Mouse (Mus musculus): ENCODE results near the gene Tbc1d9b. TPM values are rescaled to one million over a fixed set of nuclear protein-coding genes. Genes with fewer than 3 reads are reported as not detected.

Tbc1d9b gene
- polyA plus RNA-seq, 2 experiments = 8.4 to 9.5 TPM

DNA sequence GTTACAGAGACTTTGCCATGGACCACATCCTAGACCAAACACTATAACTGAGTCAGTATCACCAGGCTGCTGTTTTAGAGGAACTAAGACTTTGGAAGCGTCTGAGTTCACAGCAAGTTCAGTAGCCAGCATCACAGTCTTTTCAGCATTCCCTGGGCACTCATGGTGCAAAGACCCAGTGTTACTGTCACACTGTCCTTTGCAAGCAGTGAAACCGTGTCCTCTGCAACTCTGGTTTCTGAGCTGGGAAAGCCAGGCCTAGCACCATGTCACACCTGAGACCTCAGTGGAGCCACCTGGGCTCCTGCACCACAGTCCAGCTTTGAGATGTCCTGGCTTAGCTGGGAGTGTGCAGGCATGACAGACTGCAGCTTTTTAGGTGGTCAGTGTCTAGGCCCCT is 67.7 kb downstream of the Tbc1d9b start:
- H3K4me2 ChIP-seq (ENCODE audit: low read depth) = no peak overlapping the region
- no peaks in the 10 kb centered on the region for H3K9me3 ChIP-seq (ENCODE audit: control insufficient read depth, low read length)
- no peak overlapping the region for H3K27ac ChIP-seq
- TF ChIP-seq EP300 (IDR thresholded peaks at IDR 0.05; ENCODE audit: low read depth) (no peak), CTCF (IDR thresholded peaks at IDR 0.05; ENCODE audit: low read depth) (no peak)
- DNase-seq (ENCODE audit: low read depth in 3 of 3, low spot score in 3 of 3) (no peak), ATAC-seq (ENCODE audit: insufficient read depth) (no peak)
- H3K9ac ChIP-seq (replicated peaks) = no peak overlapping the region
- H3K27me3 ChIP-seq (ENCODE audit: control insufficient read depth, insufficient read depth, low read length) = no peaks in the 10 kb centered on the region
- H3K4me1 ChIP-seq (replicated peaks; ENCODE audit: control insufficient read depth in 2 of 2, insufficient read depth in 2 of 2, low read length in 1 of 2) = peaks cover 0 to 11% of the 10 kb centered on the region in 2 experiments; a peak in 1 of 4 replicates
- no peak overlapping the region for H3K4me3 ChIP-seq (ENCODE audit: insufficient read depth in 1 of 2, low read depth in 2 of 2, low read length in 2 of 2)
- WGBS (ENCODE audit: insufficient replicate concordance) = 83% methylated on average over 2 of the region's 2 CpGs
- peaks cover 47% of the 10 kb centered on the region for H3K36me3 ChIP-seq (replicated peaks; ENCODE audit: control insufficient read depth, insufficient read depth, low read depth)

- no peak for DNase-seq (ENCODE audit: low read depth in 3 of 3, low spot score in 3 of 3)
- H3K4me1 ChIP-seq (replicated peaks; ENCODE audit: control insufficient read depth in 2 of 2, insufficient read depth in 2 of 2, low read length in 1 of 2) = peaks cover 0 to 3% of the 10 kb centered on the region in 2 experiments; a peak in 1 of 4 replicates
- WGBS (ENCODE audit: insufficient replicate concordance) = 72% methylated on average over 8 of the region's 8 CpGs
- peaks cover 60% of the 10 kb centered on the region for H3K36me3 ChIP-seq (replicated peaks; ENCODE audit: control insufficient read depth, insufficient read depth, low read depth)
- H3K4me3 ChIP-seq (ENCODE audit: insufficient read depth in 1 of 2, low read depth in 2 of 2, low read length in 2 of 2) = no peak overlapping the region
- TF ChIP-seq CTCF (IDR thresholded peaks at IDR 0.05; ENCODE audit: low read depth) = no peak
- no peak for TF ChIP-seq EP300 (IDR thresholded peaks at IDR 0.05; ENCODE audit: low read depth)
- H3K9me3 ChIP-seq (ENCODE audit: control insufficient read depth, low read length) = no peaks in the 10 kb centered on the region
- H3K27me3 ChIP-seq (ENCODE audit: control insufficient read depth, insufficient read depth, low read length) = no peaks in the 10 kb centered on the region
- H3K27ac ChIP-seq = no peak overlapping the region
- no peak overlapping the region for H3K9ac ChIP-seq (replicated peaks)
- ATAC-seq (ENCODE audit: insufficient read depth) = no peak
- H3K4me2 ChIP-seq (ENCODE audit: low read depth) = no peak overlapping the region
These were observed 69.4 kb downstream of the Tbc1d9b start for GRCm38 (mm10) chr11:50200613-50201012.

- Histone ChIP-seq H3K27ac (no peak overlapping the region), H3K4me1 (replicated peaks; ENCODE audit: control insufficient read depth in 2 of 2, insufficient read depth in 2 of 2, low read length in 1 of 2) (0 out of 4 replicates have a peak, but pooled peaks cover 0 to 3% of the 10 kb centered on the region in 2 experiments), H3K27me3 (ENCODE audit: control insufficient read depth, insufficient read depth, low read length) (no peaks in the 10 kb centered on the region), H3K9ac (replicated peaks) (no peak overlapping the region), H3K4me3 (ENCODE audit: insufficient read depth in 1 of 2, low read depth in 2 of 2, low read length in 2 of 2) (no peak overlapping the region), H3K36me3 (replicated peaks; ENCODE audit: control insufficient read depth, insufficient read depth, low read depth) (peaks cover 70% of the 10 kb centered on the region), H3K9me3 (ENCODE audit: control insufficient read depth, low read length) (no peaks in the 10 kb centered on the region), H3K4me2 (ENCODE audit: low read depth) (no peak overlapping the region)
- 86% methylated on average over 3 of the region's 3 CpGs for WGBS (ENCODE audit: insufficient replicate concordance)
- ATAC-seq (ENCODE audit: insufficient read depth) (no peak), DNase-seq (ENCODE audit: low read depth in 3 of 3, low spot score in 3 of 3) (no peak)
- TF ChIP-seq EP300 (IDR thresholded peaks at IDR 0.05; ENCODE audit: low read depth) (no peak), CTCF (IDR thresholded peaks at IDR 0.05; ENCODE audit: low read depth) (no peak)
These were observed 70.4 kb downstream of the Tbc1d9b start for GRCm38 (mm10) chr11:50201590-50201989.

GRCm38 (mm10) chr11:50203302-50203827 is 72.2 kb downstream of the Tbc1d9b start:
- 72% methylated on average over 9 of the region's 9 CpGs for WGBS (ENCODE audit: insufficient replicate concordance)
- Histone ChIP-seq H3K4me1 (replicated peaks; ENCODE audit: control insufficient read depth in 2 of 2, insufficient read depth in 2 of 2, low read length in 1 of 2) (0 out of 4 replicates have a peak, but pooled peaks cover 0 to 3% of the 10 kb centered on the region in 2 experiments), H3K4me3 (ENCODE audit: insufficient read depth in 1 of 2, low read depth in 2 of 2, low read length in 2 of 2) (no peak overlapping the region), H3K27me3 (ENCODE audit: control insufficient read depth, insufficient read depth, low read length) (no peaks in the 10 kb centered on the region), H3K27ac (no peak overlapping the region), H3K4me2 (ENCODE audit: low read depth) (no peak overlapping the region), H3K36me3 (replicated peaks; ENCODE audit: control insufficient read depth, insufficient read depth, low read depth) (peaks cover 81% of the 10 kb centered on the region), H3K9ac (replicated peaks) (no peak overlapping the region), H3K9me3 (ENCODE audit: control insufficient read depth, low read length) (no peaks in the 10 kb centered on the region)
- DNase-seq (ENCODE audit: low read depth in 3 of 3, low spot score in 3 of 3) (no peak), ATAC-seq (ENCODE audit: insufficient read depth) (no peak)
- TF ChIP-seq EP300 (IDR thresholded peaks at IDR 0.05; ENCODE audit: low read depth) (no peak), CTCF (IDR thresholded peaks at IDR 0.05; ENCODE audit: low read depth) (no peak)

DNA sequence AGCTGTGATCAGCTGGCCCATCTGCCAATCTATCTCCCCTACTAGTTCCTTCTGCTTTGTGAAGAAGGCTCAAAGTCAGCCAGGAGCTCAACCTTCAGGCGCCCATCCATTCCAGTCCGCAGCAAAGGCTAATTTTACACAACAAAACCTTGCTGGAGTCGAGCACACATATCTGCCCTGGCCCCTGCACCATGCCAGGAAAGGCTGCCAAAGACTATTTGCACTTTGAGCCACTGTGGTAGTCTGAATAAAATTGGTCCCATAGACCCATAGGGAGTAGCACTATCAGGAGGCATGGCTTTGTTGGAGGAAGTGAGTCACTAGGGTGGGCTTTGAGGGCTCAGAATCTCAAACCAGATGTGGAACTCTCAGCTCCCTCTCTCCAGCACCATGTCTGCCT is 74.2 kb downstream of the Tbc1d9b start:
- Histone ChIP-seq H3K27ac (no peak overlapping the region), H3K36me3 (replicated peaks; ENCODE audit: control insufficient read depth, insufficient read depth, low read depth) (peaks cover 69% of the 10 kb centered on the region), H3K9ac (replicated peaks) (no peak overlapping the region), H3K4me3 (ENCODE audit: insufficient read depth in 1 of 2, low read depth in 2 of 2, low read length in 2 of 2) (no peak overlapping the region), H3K4me1 (replicated peaks; ENCODE audit: control insufficient read depth in 2 of 2, insufficient read depth in 2 of 2, low read length in 1 of 2) (peaks cover 3 to 4% of the 10 kb centered on the region in 2 experiments; a peak in 2 of 4 replicates), H3K4me2 (ENCODE audit: low read depth) (no peak overlapping the region), H3K9me3 (ENCODE audit: control insufficient read depth, low read length) (no peaks in the 10 kb centered on the region), H3K27me3 (ENCODE audit: control insufficient read depth, insufficient read depth, low read length) (no peaks in the 10 kb centered on the region)
- TF ChIP-seq CTCF (IDR thresholded peaks at IDR 0.05; ENCODE audit: low read depth) (no peak), EP300 (IDR thresholded peaks at IDR 0.05; ENCODE audit: low read depth) (no peak)
- WGBS (ENCODE audit: insufficient replicate concordance) = 80% methylated on average over 3 of the region's 3 CpGs
- no peak for DNase-seq (ENCODE audit: low read depth in 3 of 3, low spot score in 3 of 3)
- ATAC-seq (ENCODE audit: insufficient read depth) = no peak
